In genomic region chr10:67651386-67651785, GRCm38 (mm10) we compare ENCODE assay signal across 20 mouse cellular contexts.
DNase-seq lines count a peak whose midpoint lies in the region; ATAC-seq lines count a peak whose summit lies in the region.
"Had no signal": no experiment of that assay in that cellular context is flagged by ENCODE, and none has a peak within 500 bp of the region (broad histone marks: within the 10 kb centered on the region; RNA-seq: fewer than 3 reads in every experiment).

No protein-coding gene starts in this region.

- DNase-seq in 3T3-L1 (ENCODE audit: low read depth, low spot score) (peak; percentile 79), adipocyte (ENCODE audit: low spot score) (peak; percentile 13)
- peak; percentile 81 for DNase-seq in fibroblast of lung, adult 2 months (ENCODE audit: low read depth)
- no peak for DNase-seq in cerebellum, postnatal 36 days
- no peak for DNase-seq in kidney, postnatal 14 days
- DNase-seq: adrenal gland, adult 8-10 months; adrenal gland, postnatal 25 days; cerebellum, adult 18-20 months; cerebellum, adult 9-11 months; cerebellum, postnatal 25 days; gastrocnemius, postnatal 25 days; heart, adult 2 months; heart, postnatal 14 days; heart, postnatal 4 days; kidney, adult 18-20 months had no signal

- no peak for ATAC-seq in cerebellum, adult (ENCODE audit: insufficient number of reproducible peaks, low FRiP score, low TSS enrichment)
- ATAC-seq: forebrain, embryonic 15.5 days; hindbrain, postnatal 0 days; inflammation-experienced regulatory T-cells, adult 6 months; intestine, embryonic 16.5 days had no signal

Comparison
In these comparisons a context has a peak if more than half of its experiments do, and no peak if none do; other contexts are left out.
1. DNase-seq: peak in 3T3-L1 (single experiment), adipocyte (single experiment) and fibroblast of lung, adult 2 months (single experiment); none in cerebellum, postnatal 36 days (0 of 2) and kidney, postnatal 14 days (single experiment).